Mouse (Mus musculus): Measurements from ENCODE around the gene Polr2b. TPM values are rescaled to one million over a fixed set of nuclear protein-coding genes. Genes with fewer than 3 reads are reported as not detected.

The Polr2b gene
- polyA plus RNA-seq, 1 experiment, result 32.2 TPM

- WGBS, result 91% methylated on average over 7 of the region's 7 CpGs
- Histone ChIP-seq H3K27me3 (replicated peaks; ENCODE audit: control insufficient read depth, insufficient read depth, low read length) (no peaks in the 10 kb centered on the region), H3K36me3 (ENCODE audit: control insufficient read depth, insufficient read depth, low read length) (peaks cover 1% of the 10 kb centered on the region; the same call in 1 of the 2 replicates), H3K4me3 (ENCODE audit: insufficient read depth, low read depth, low read length) (no peak overlapping the region), H3K4me1 (ENCODE audit: control insufficient read depth, insufficient read depth, low read length) (no peaks in the 10 kb centered on the region), H3K27ac (ENCODE audit: insufficient read depth, low read depth, low read length) (no peak overlapping the region)
- no peak for TF ChIP-seq CTCF (conservative IDR thresholded peaks at IDR 0.05; ENCODE audit: insufficient read depth, insufficient read length, low read depth, low read length)
- no peak for TF ChIP-seq POLR2A (IDR thresholded peaks at IDR 0.05; ENCODE audit: low read depth, low read length)
- no peak for DNase-seq
Measured at GRCm38 (mm10) chr5:77292803-77293522, 17.0 kb upstream of the Polr2b start.

- H3K27me3 ChIP-seq (replicated peaks; ENCODE audit: control insufficient read depth, insufficient read depth, low read length), result no peaks in the 10 kb centered on the region
- H3K36me3 ChIP-seq (ENCODE audit: control insufficient read depth, insufficient read depth, low read length), result peaks cover 3% of the 10 kb centered on the region
- no peak for DNase-seq
- H3K4me3 ChIP-seq (ENCODE audit: insufficient read depth, low read depth, low read length), result no peak overlapping the region
- TF ChIP-seq CTCF (conservative IDR thresholded peaks at IDR 0.05; ENCODE audit: insufficient read depth, insufficient read length, low read depth, low read length) (no peak), POLR2A (IDR thresholded peaks at IDR 0.05; ENCODE audit: low read depth, low read length) (no peak)
- H3K27ac ChIP-seq (ENCODE audit: insufficient read depth, low read depth, low read length), result no peak overlapping the region
- H3K4me1 ChIP-seq (ENCODE audit: control insufficient read depth, insufficient read depth, low read length), result no peaks in the 10 kb centered on the region
- 83% methylated on average over 2 of the region's 2 CpGs for WGBS
Measured at GRCm38 (mm10) chr5:77299486-77299885, 10.5 kb upstream of the Polr2b start.

GRCm38 (mm10) chr5:77301296-77301903, 8.5 kb upstream of the Polr2b start:
- DNase-seq, result no peak
- Histone ChIP-seq H3K27me3 (replicated peaks; ENCODE audit: control insufficient read depth, insufficient read depth, low read length) (no peaks in the 10 kb centered on the region), H3K27ac (ENCODE audit: insufficient read depth, low read depth, low read length) (no peak overlapping the region), H3K4me3 (ENCODE audit: insufficient read depth, low read depth, low read length) (no peak overlapping the region), H3K36me3 (ENCODE audit: control insufficient read depth, insufficient read depth, low read length) (peaks cover 5% of the 10 kb centered on the region), H3K4me1 (ENCODE audit: control insufficient read depth, insufficient read depth, low read length) (no peaks in the 10 kb centered on the region)
- no peak for TF ChIP-seq CTCF (conservative IDR thresholded peaks at IDR 0.05; ENCODE audit: insufficient read depth, insufficient read length, low read depth, low read length)
- no peak for TF ChIP-seq POLR2A (IDR thresholded peaks at IDR 0.05; ENCODE audit: low read depth, low read length)
- 87% methylated on average over 6 of the region's 6 CpGs for WGBS

- TF ChIP-seq POLR2A (IDR thresholded peaks at IDR 0.05; ENCODE audit: low read depth, low read length) (no peak), CTCF (conservative IDR thresholded peaks at IDR 0.05; ENCODE audit: insufficient read depth, insufficient read length, low read depth, low read length) (no peak)
- Histone ChIP-seq H3K27ac (ENCODE audit: insufficient read depth, low read depth, low read length) (no peak overlapping the region), H3K27me3 (replicated peaks; ENCODE audit: control insufficient read depth, insufficient read depth, low read length) (no peaks in the 10 kb centered on the region), H3K4me1 (ENCODE audit: control insufficient read depth, insufficient read depth, low read length) (peaks cover 8% of the 10 kb centered on the region), H3K4me3 (ENCODE audit: insufficient read depth, low read depth, low read length) (no peak overlapping the region), H3K36me3 (ENCODE audit: control insufficient read depth, insufficient read depth, low read length) (peaks cover 2% of the 10 kb centered on the region; the same call in 1 of the 2 replicates)
- 85% methylated on average over 5 of the region's 5 CpGs for WGBS
- DNase-seq, result no peak
Measured at GRCm38 (mm10) chr5:77307821-77308553, 2.0 kb upstream of the Polr2b start.

GRCm38 (mm10) chr5:77309051-77309906, 668 bp upstream of the Polr2b start:
- no peak for TF ChIP-seq CTCF (conservative IDR thresholded peaks at IDR 0.05; ENCODE audit: insufficient read depth, insufficient read length, low read depth, low read length)
- under 1% methylated on average over 76 of the region's 76 CpGs for WGBS
- no peaks in the 10 kb centered on the region for H3K27me3 ChIP-seq (replicated peaks; ENCODE audit: control insufficient read depth, insufficient read depth, low read length)
- DNase-seq, result peak; percentile 47
- H3K4me3 ChIP-seq (ENCODE audit: insufficient read depth, low read depth, low read length), result peak overlapping the region; percentile 83
- H3K4me1 ChIP-seq (ENCODE audit: control insufficient read depth, insufficient read depth, low read length), result peaks cover 8% of the 10 kb centered on the region
- no peak overlapping the region for H3K27ac ChIP-seq (ENCODE audit: insufficient read depth, low read depth, low read length)
- H3K36me3 ChIP-seq (ENCODE audit: control insufficient read depth, insufficient read depth, low read length), result peaks cover 2% of the 10 kb centered on the region; the same call in 1 of the 2 replicates

DNA sequence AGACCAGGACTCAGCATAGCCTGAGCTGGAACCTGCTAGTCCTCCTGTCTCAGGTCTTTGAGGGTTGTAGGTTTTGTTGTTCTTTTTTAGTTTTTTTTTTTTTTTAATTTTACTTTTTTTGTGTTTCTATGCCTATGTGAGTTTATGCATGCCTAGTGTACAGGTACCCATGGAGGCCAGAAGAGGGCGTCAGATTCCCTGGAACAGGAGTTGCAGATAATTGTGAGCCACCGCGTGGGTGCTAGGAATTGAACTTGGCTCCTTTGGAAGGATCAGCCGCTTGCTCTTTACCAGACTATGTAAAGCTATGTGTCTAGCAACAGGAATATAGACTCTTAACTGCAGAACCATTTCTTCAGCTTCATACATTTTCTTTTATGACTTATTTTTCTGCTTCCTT, 4.3 kb downstream of the Polr2b start:
- Histone ChIP-seq H3K4me3 (ENCODE audit: insufficient read depth, low read depth, low read length) (no peak overlapping the region), H3K27ac (ENCODE audit: insufficient read depth, low read depth, low read length) (no peak overlapping the region), H3K4me1 (ENCODE audit: control insufficient read depth, insufficient read depth, low read length) (peaks cover 2% of the 10 kb centered on the region; the same call in 1 of the 2 replicates), H3K27me3 (replicated peaks; ENCODE audit: control insufficient read depth, insufficient read depth, low read length) (no peaks in the 10 kb centered on the region), H3K36me3 (ENCODE audit: control insufficient read depth, insufficient read depth, low read length) (peaks cover 5% of the 10 kb centered on the region)
- 97% methylated on average over 4 of the region's 4 CpGs for WGBS
- no peak for DNase-seq
- no peak for TF ChIP-seq CTCF (conservative IDR thresholded peaks at IDR 0.05; ENCODE audit: insufficient read depth, insufficient read length, low read depth, low read length)
- no peak for TF ChIP-seq POLR2A (IDR thresholded peaks at IDR 0.05; ENCODE audit: low read depth, low read length)

All from kidney, adult 2 months (tissue).